ENCODE assay signal across 9 mouse cellular contexts in genomic region chr6:114012834-114013233, GRCm38 (mm10). TPM values are rescaled to one million over a fixed set of nuclear protein-coding genes. Genes with fewer than 3 reads are reported as not detected.
DNase-seq lines count a peak whose midpoint lies in the region; ATAC-seq lines count a peak whose summit lies in the region.
"Had no signal": no experiment of that assay in that cellular context is flagged by ENCODE, and none has a peak within 500 bp of the region (broad histone marks: within the 10 kb centered on the region; RNA-seq: fewer than 3 reads in every experiment).

No protein-coding gene starts in this region.

- peak overlapping the region; percentile 36 for H3K4me2 ChIP-seq in kidney, embryonic 15.5 days
- no peak overlapping the region for H3K4me2 ChIP-seq in lung, embryonic 15.5 days
- H3K4me2 ChIP-seq: limb, embryonic 15.5 days had no signal

- H3K27me3 ChIP-seq in kidney, embryonic 15.5 days = peaks cover 34% of the 10 kb centered on the region
- no peaks in the 10 kb centered on the region; the same call in 1 of the 2 replicates for H3K27me3 ChIP-seq in lung, embryonic 15.5 days

- no peak overlapping the region for H3K4me3 ChIP-seq in kidney, embryonic 15.5 days (replicated peaks)
- H3K4me3 ChIP-seq in lung, embryonic 15.5 days = no peak overlapping the region
- H3K4me3 ChIP-seq: limb, embryonic 15.5 days had no signal

- intact Hi-C loops in heart, postnatal 25 days (cut with DNase I) = no loop called here

- ATAC-seq in kidney, embryonic 15.5 days (replicated peaks; ENCODE audit: low FRiP score) = peak; percentile 94
- ATAC-seq in lung, embryonic 15.5 days (ENCODE audit: borderline replicate concordance, extremely low read depth, low FRiP score, low TSS enrichment) = peak; percentile 46; the same call in 1 of the 2 replicates
- no peak for ATAC-seq in frontal cortex, adult (ENCODE audit: low TSS enrichment)

- H3K9ac ChIP-seq in kidney, embryonic 15.5 days = no peak overlapping the region
- H3K9ac ChIP-seq in lung, embryonic 15.5 days = no peak overlapping the region
- H3K9ac ChIP-seq: limb, embryonic 15.5 days had no signal

- peak overlapping the region; percentile 69; the same call in 1 of the 2 replicates for H3K27ac ChIP-seq in kidney, embryonic 15.5 days
- no peak overlapping the region for H3K27ac ChIP-seq in lung, embryonic 15.5 days
- H3K27ac ChIP-seq: limb, embryonic 15.5 days had no signal

- H3K36me3 ChIP-seq in kidney, embryonic 15.5 days = no peaks in the 10 kb centered on the region
- no peaks in the 10 kb centered on the region for H3K36me3 ChIP-seq in lung, embryonic 15.5 days
- H3K36me3 ChIP-seq: limb, embryonic 15.5 days had no signal

- WGBS in kidney, embryonic 15.5 days = 2% methylated on average over 9 of the region's 9 CpGs
- 9% methylated on average over 9 of the region's 9 CpGs for WGBS in lung, embryonic 15.5 days

- peaks cover 20% of the 10 kb centered on the region for H3K4me1 ChIP-seq in kidney, embryonic 15.5 days
- no peaks in the 10 kb centered on the region for H3K4me1 ChIP-seq in lung, embryonic 15.5 days

- no peaks in the 10 kb centered on the region for H3K9me3 ChIP-seq in kidney, embryonic 15.5 days (replicated peaks)
- no peaks in the 10 kb centered on the region for H3K9me3 ChIP-seq in lung, embryonic 15.5 days
- H3K9me3 ChIP-seq: limb, embryonic 15.5 days had no signal

- peak; percentile 45 for DNase-seq in cerebellum, adult 8-10 months
- DNase-seq in embryo, embryonic 11.5 days (ENCODE audit: low read depth, low spot score) = peak; percentile 22
- no peak for DNase-seq in layer of hippocampus, adult 9-10 months (ENCODE audit: low spot score)
- DNase-seq in spleen, adult 12 weeks (ENCODE audit: low spot score) = no peak
- DNase-seq in heart, postnatal 25 days (ENCODE audit: low spot score) = no peak

RNA-seq across cellular contexts. Expression of gene Atp2b2, which starts 29.6 kb away (rescaled TPM):
- polyA plus RNA-seq in kidney, embryonic 15.5 days (2015; fragmentation: Nextera tagmentation; extraction: Ambion mirVana) = 0.27 and 0.62 TPM in 2 replicates
- 0.14 and 0.19 TPM in 2 replicates for polyA plus RNA-seq in lung, embryonic 15.5 days (2015; fragmentation: Nextera tagmentation; extraction: Ambion mirVana)
- 1 to 10 TPM; 1.1 TPM for total RNA-seq in heart, postnatal 25 days (2021)

Comparison
In these comparisons a context has a peak if more than half of its experiments do, and no peak if none do; other contexts are left out.
1. DNase-seq: peak in cerebellum, adult 8-10 months (single experiment) and embryo, embryonic 11.5 days (single experiment); none in layer of hippocampus, adult 9-10 months (single experiment), spleen, adult 12 weeks (single experiment) and heart, postnatal 25 days (single experiment).